Mouse (Mus musculus): ENCODE measurements around the gene D030056L22Rik. TPM values are rescaled to one million over a fixed set of nuclear protein-coding genes. Genes with fewer than 3 reads are reported as not detected.

The D030056L22Rik gene
- total and polyA plus RNA-seq, 3 experiments = 19.5 to 36.5 (median 25.2) TPM

DNA sequence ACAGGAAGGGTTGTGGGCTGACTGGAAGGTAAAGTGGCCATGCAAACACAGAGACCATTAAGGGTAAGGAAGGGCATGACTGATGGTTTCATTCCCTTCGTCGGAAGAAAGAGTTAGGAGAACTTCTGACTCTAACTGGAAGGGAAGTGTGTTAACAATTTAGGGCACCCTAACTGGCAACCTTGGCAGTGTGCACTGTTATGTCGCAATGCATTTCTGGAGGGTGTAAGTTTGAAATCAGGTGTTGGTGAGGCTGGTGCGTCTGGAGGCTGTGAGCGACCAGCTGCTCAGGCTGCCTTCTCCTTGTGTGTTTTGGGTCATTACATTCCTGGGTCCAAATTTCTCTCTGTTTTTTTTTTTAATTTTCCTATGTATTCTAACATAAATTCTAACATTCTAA, 31.0 kb downstream of the D030056L22Rik start:
- H3K4me3 ChIP-seq (ENCODE audit: low read depth, low read length) = no peak overlapping the region
- H3K27me3 ChIP-seq (ENCODE audit: insufficient read depth, low read length) = peaks cover 4% of the 10 kb centered on the region
- no peak for ATAC-seq (ENCODE audit: extremely low read depth, insufficient number of reproducible peaks, low FRiP score, poor library complexity, severe bottlenecking)
- H3K9me3 ChIP-seq (replicated peaks) = no peaks in the 10 kb centered on the region
- H3K36me3 ChIP-seq (replicated peaks) = no peaks in the 10 kb centered on the region
- peaks cover 3% of the 10 kb centered on the region for H3K4me1 ChIP-seq (ENCODE audit: insufficient read depth, low read depth, low read length)
- no peak for DNase-seq (ENCODE audit: low spot score)
- TF ChIP-seq CTCF (IDR thresholded peaks at IDR 0.05; ENCODE audit: low read depth, low read length) (no peak), GATA1 (IDR thresholded peaks at IDR 0.05; ENCODE audit: borderline replicate concordance, low read length) (no peak), POLR2AphosphoS5 (IDR thresholded peaks at IDR 0.05; ENCODE audit: insufficient replicate concordance, low read depth, low read length) (no peak)

DNA sequence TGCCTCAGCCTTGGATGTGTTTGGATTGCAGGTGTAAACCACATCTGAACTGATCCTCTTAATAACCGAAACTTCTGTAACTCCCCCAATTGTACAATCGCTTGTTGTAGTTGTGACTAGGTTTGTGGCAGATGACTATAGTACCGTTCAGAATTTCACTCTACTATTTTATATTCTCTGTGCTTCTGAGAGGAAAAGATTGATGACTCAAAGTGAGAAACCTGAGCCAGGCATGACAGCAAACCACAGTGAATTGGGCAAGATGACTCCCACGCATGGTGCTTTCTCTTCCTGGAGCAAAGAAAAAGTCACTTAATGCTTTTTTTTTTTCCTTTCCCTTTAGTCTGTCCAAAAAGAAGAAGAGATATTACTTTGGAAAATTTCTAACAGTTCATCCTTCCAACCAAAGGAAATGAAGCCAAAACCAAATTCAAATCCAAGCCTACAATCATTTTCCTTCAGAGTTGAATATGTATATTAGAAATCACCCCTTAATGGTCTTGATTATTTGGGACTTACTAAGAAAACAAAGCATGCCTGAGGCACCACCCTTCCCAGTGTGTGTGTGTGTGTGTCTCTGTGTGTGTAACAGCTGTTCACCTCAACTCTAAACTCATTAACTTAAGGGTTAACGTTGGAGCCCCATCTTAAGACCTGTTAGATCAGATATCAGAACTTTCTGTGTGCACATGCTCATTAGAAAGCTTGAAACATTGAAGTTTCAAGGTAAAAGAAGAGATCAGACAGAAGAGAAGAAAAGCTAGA, 33.8 kb downstream of the D030056L22Rik start:
- H3K4me3 ChIP-seq (ENCODE audit: low read depth, low read length) = no peak overlapping the region

DNA sequence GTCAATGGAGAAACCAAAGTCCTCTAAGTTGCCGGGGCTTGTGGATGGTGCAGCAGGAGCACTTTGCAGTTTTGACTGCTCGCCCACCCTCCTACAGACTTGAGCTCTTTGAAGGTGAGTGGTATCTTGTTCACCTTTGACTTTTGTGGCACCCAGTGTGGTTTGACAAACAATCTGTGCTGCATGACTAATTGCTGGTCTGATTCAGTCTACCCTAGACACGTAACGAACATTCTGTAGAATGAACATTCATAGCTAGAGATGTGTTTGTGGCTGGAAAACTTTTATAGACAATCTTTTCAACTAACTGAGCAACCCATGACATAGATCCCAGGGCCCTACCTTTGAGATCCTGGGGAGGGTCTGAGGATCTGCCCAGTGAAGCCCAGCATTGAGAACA, 34.4 kb downstream of the D030056L22Rik start:
- no peaks in the 10 kb centered on the region for H3K9me3 ChIP-seq (replicated peaks)
- H3K27me3 ChIP-seq (ENCODE audit: insufficient read depth, low read length) = peaks cover 9% of the 10 kb centered on the region
- TF ChIP-seq CTCF (IDR thresholded peaks at IDR 0.05; ENCODE audit: low read depth, low read length) (no peak), POLR2AphosphoS5 (IDR thresholded peaks at IDR 0.05; ENCODE audit: insufficient replicate concordance, low read depth, low read length) (no peak), TAL1 (conservative IDR thresholded peaks at IDR 0.05; ENCODE audit: low read depth, low read length) (no peak), GATA1 (IDR thresholded peaks at IDR 0.05; ENCODE audit: borderline replicate concordance, low read length) (no peak), GATA2 (IDR thresholded peaks at IDR 0.05; ENCODE audit: borderline replicate concordance, low read depth, low read length) (no peak)
- H3K36me3 ChIP-seq (replicated peaks) = no peaks in the 10 kb centered on the region
- ATAC-seq (ENCODE audit: extremely low read depth, insufficient number of reproducible peaks, low FRiP score, poor library complexity, severe bottlenecking) = no peak
- H3K4me3 ChIP-seq (ENCODE audit: low read depth, low read length) = no peak overlapping the region
- H3K4me1 ChIP-seq (ENCODE audit: insufficient read depth, low read depth, low read length) = no peaks in the 10 kb centered on the region; the same call in 1 of the 2 replicates
- no peak for DNase-seq (ENCODE audit: low spot score)

More for the DNA sequence above, 33.8 kb downstream of the D030056L22Rik start:
- peaks cover 9% of the 10 kb centered on the region for H3K27me3 ChIP-seq (ENCODE audit: insufficient read depth, low read length)
- no peaks in the 10 kb centered on the region for H3K9me3 ChIP-seq (replicated peaks)
- ATAC-seq (ENCODE audit: extremely low read depth, insufficient number of reproducible peaks, low FRiP score, poor library complexity, severe bottlenecking) (no peak), DNase-seq (ENCODE audit: low spot score) (no peak)
- no peaks in the 10 kb centered on the region; the same call in 1 of the 2 replicates for H3K4me1 ChIP-seq (ENCODE audit: insufficient read depth, low read depth, low read length)
- no peak for TF ChIP-seq CTCF (IDR thresholded peaks at IDR 0.05; ENCODE audit: low read depth, low read length)
- TF ChIP-seq TAL1 (conservative IDR thresholded peaks at IDR 0.05; ENCODE audit: low read depth, low read length) = no peak
- TF ChIP-seq GATA1 (IDR thresholded peaks at IDR 0.05; ENCODE audit: borderline replicate concordance, low read length) = no peak
- TF ChIP-seq GATA2 (IDR thresholded peaks at IDR 0.05; ENCODE audit: borderline replicate concordance, low read depth, low read length) = no peak
- no peak for TF ChIP-seq POLR2AphosphoS5 (IDR thresholded peaks at IDR 0.05; ENCODE audit: insufficient replicate concordance, low read depth, low read length)
- no peaks in the 10 kb centered on the region for H3K36me3 ChIP-seq (replicated peaks)

DNA sequence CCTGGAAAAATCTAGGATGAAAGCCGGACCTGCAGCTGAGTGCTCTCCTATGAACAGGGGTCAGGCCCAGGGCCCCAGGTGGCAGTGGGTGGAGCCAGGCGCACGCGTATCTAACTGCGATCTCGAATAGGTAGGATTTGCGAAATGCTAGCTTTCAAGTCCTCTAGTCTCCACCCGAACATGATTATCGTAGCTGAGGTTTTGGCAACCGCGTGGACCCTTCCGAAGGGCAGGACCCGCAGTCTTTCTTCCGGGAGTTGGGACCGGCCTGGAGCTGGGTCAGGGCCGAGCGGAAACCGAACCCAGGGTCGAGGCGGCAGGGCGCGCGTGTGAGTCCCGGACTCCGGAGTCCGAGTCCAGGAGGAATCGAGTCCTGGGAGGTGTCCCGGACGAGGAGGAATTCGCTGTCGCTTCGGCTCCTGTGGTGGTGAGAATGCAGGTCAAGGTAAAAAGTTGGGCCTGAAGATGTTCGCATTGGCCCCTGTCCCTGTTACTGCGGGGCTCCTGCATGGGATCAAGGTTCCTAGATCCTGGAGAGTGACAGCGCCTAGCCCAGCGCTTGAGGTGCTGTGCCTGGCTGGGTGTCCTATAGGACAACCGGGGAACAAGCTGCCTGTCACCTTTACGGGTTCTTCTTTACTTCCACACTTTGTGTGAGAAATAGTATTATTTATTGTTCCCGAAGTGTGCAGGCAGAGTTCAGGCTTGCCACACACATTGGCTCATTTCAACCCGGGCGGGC, 36.8 kb downstream of the D030056L22Rik start, which contains the start of gene Trpm6:
Trpm6 (plus strand) TSS at position 386 of the 742 bp plus-strand sequence.
- Histone ChIP-seq H3K27me3 (ENCODE audit: insufficient read depth, low read length) (peaks cover 9% of the 10 kb centered on the region), H3K36me3 (replicated peaks) (no peaks in the 10 kb centered on the region), H3K4me3 (ENCODE audit: low read depth, low read length) (no peak within 1 kb of the TSS), H3K9me3 (replicated peaks) (no peaks in the 10 kb centered on the region), H3K4me1 (ENCODE audit: insufficient read depth, low read depth, low read length) (no peaks in the 10 kb centered on the region)
- TF ChIP-seq GATA1 (IDR thresholded peaks at IDR 0.05; ENCODE audit: borderline replicate concordance, low read length) (no peak), CTCF (IDR thresholded peaks at IDR 0.05; ENCODE audit: low read depth, low read length) (no peak)
- no peak for ATAC-seq (ENCODE audit: extremely low read depth, insufficient number of reproducible peaks, low FRiP score, poor library complexity, severe bottlenecking)
- DNase-seq (ENCODE audit: low spot score) = no peak

DNA sequence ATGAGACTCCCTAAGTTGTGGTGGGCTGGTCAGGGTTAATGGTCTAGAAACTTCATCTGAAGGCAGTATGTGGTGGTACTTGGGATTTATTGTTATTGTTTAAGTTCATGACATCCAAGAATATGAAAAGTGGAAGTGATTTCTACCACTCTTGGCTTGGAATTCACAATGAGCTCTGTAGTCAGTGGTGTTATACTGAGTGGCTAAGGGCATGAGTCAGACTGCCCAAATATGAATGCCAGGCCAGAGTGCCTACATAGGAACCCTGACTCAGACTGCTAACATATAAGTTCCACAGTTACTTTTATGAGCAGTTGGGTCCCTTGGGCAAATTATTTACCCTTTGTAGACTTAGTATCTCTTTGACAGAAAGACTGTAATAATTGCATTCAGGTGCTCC, 44.2 kb downstream of the D030056L22Rik start:
- no peak for ATAC-seq (ENCODE audit: extremely low read depth, insufficient number of reproducible peaks, low FRiP score, poor library complexity, severe bottlenecking)
- TF ChIP-seq GATA2 (IDR thresholded peaks at IDR 0.05; ENCODE audit: borderline replicate concordance, low read depth, low read length) (no peak), TAL1 (conservative IDR thresholded peaks at IDR 0.05; ENCODE audit: low read depth, low read length) (no peak), CTCF (IDR thresholded peaks at IDR 0.05; ENCODE audit: low read depth, low read length) (no peak), POLR2AphosphoS5 (IDR thresholded peaks at IDR 0.05; ENCODE audit: insufficient replicate concordance, low read depth, low read length) (no peak), GATA1 (IDR thresholded peaks at IDR 0.05; ENCODE audit: borderline replicate concordance, low read length) (no peak)
- no peaks in the 10 kb centered on the region for H3K4me1 ChIP-seq (ENCODE audit: insufficient read depth, low read depth, low read length)
- DNase-seq (ENCODE audit: low spot score) = no peak
- no peak overlapping the region for H3K4me3 ChIP-seq (ENCODE audit: low read depth, low read length)
- no peaks in the 10 kb centered on the region for H3K9me3 ChIP-seq (replicated peaks)
- H3K27me3 ChIP-seq (ENCODE audit: insufficient read depth, low read length) = peaks cover 7% of the 10 kb centered on the region; the same call in 1 of the 2 replicates
- no peaks in the 10 kb centered on the region for H3K36me3 ChIP-seq (replicated peaks)

DNA sequence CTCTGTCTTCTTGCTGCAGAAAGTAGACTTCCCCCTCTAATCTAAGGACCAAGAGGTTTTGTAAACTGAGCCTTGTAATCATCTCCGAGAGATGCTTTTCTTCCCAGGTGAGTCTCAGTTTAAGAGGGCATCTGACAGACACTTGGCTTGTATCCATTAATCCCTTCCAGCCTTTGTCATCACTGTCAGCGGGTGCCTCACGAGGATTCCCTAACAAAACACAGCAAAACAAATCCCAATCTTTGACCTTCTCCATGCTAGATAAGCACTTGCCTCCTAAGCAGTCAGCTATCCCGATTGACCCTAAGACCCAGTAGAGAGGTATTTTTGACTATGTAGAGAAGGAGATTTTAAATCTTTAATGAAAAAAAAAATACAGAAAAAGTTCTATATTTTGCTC, 44.7 kb downstream of the D030056L22Rik start:
- DNase-seq (ENCODE audit: low spot score) = no peak
- H3K36me3 ChIP-seq (replicated peaks) = no peaks in the 10 kb centered on the region
- H3K27me3 ChIP-seq (ENCODE audit: insufficient read depth, low read length) = peaks cover 7% of the 10 kb centered on the region; the same call in 1 of the 2 replicates
- no peak overlapping the region for H3K4me3 ChIP-seq (ENCODE audit: low read depth, low read length)
- no peak for ATAC-seq (ENCODE audit: extremely low read depth, insufficient number of reproducible peaks, low FRiP score, poor library complexity, severe bottlenecking)
- H3K4me1 ChIP-seq (ENCODE audit: insufficient read depth, low read depth, low read length) = no peaks in the 10 kb centered on the region
- H3K9me3 ChIP-seq (replicated peaks) = no peaks in the 10 kb centered on the region
- no peak for TF ChIP-seq GATA1 (IDR thresholded peaks at IDR 0.05; ENCODE audit: borderline replicate concordance, low read length)
- TF ChIP-seq TAL1 (conservative IDR thresholded peaks at IDR 0.05; ENCODE audit: low read depth, low read length) = no peak
- no peak for TF ChIP-seq POLR2AphosphoS5 (IDR thresholded peaks at IDR 0.05; ENCODE audit: insufficient replicate concordance, low read depth, low read length)
- no peak for TF ChIP-seq GATA2 (IDR thresholded peaks at IDR 0.05; ENCODE audit: borderline replicate concordance, low read depth, low read length)
- TF ChIP-seq CTCF (IDR thresholded peaks at IDR 0.05; ENCODE audit: low read depth, low read length) = no peak
